Mouse (Mus musculus) CH12.LX (cell line): ENCODE results near the gene Zfp282. TPM values are rescaled to one million over a fixed set of nuclear protein-coding genes. Genes with fewer than 3 reads are reported as not detected.

Experiments
- DNase-seq: peaks from one replicate; pipeline ENCODE4 v3.0.0-alpha.2; 2013; ENCODE audit errors: extremely low read depth
- H3K27ac ChIP-seq: 2 replicates; pipeline ENCODE4 v1.5.1; 2012; ENCODE audit warnings: low read depth, mild to moderate bottlenecking, control low read depth, moderate library complexity; ENCODE audit not compliant: insufficient read depth
- H3K27me3 ChIP-seq: replicated peaks from 2 replicates; pipeline ENCODE3; 2012; ENCODE audit warnings: inconsistent platforms
- H3K36me3 ChIP-seq, 2 experiments: replicated peaks in 1 of 2; 2 replicates each; pipeline versions ENCODE3 to v1.6.1; 2012; ENCODE audit warnings: inconsistent platforms in 1 of 2, low read length in 1 of 2, mild to moderate bottlenecking in 1 of 2, mixed read lengths in 1 of 2, moderate library complexity in 1 of 2; ENCODE audit not compliant: control insufficient read depth in 1 of 2, insufficient read depth in 1 of 2
- H3K4me1 ChIP-seq, 2 experiments: 2 replicates each; pipeline ENCODE4 v1.6.1; 2012; ENCODE audit warnings: inconsistent platforms in 1 of 2, moderate library complexity in 1 of 2; ENCODE audit not compliant: insufficient read depth in 2 of 2, control insufficient read depth in 1 of 2
- H3K4me2 ChIP-seq: 2 replicates; pipeline ENCODE4 v1.6.1; 2012; ENCODE audit warnings: low read depth, mild to moderate bottlenecking, control low read depth; ENCODE audit not compliant: poor library complexity, insufficient read depth, severe bottlenecking
- H3K4me3 ChIP-seq, 3 experiments: fragments of 150-350 bp in 1 of 3; sonication (generic) in 1 of 3; replicated peaks in 1 of 3; 2 replicates each; pipeline versions ENCODE3 to v1.5.1; 2011 to 2012; ENCODE audit warnings: low read depth in 2 of 3, low read length in 2 of 3, mild to moderate bottlenecking in 2 of 3, moderate library complexity in 2 of 3, control low read depth in 1 of 3, improper control_type of control experiment in 1 of 3, inconsistent platforms in 1 of 3, mixed read lengths in 1 of 3; ENCODE audit not compliant: poor library complexity in 1 of 3
- H3K79me2 ChIP-seq: replicated peaks from 2 replicates; pipeline ENCODE4 v1.6.1; 2012; ENCODE audit warnings: mild to moderate bottlenecking, moderate library complexity; ENCODE audit not compliant: control insufficient read depth, poor library complexity, insufficient read depth, severe bottlenecking; ENCODE audit errors: extremely low read depth
- H3K9ac ChIP-seq: 2 replicates; pipeline ENCODE4 v1.6.1; 2012; ENCODE audit warnings: low read depth, mild to moderate bottlenecking, control low read depth, moderate library complexity; ENCODE audit not compliant: insufficient read depth
- H3K9me3 ChIP-seq: replicated peaks from 2 replicates; pipeline ENCODE3; 2012; ENCODE audit warnings: low read length, inconsistent platforms, mixed read lengths
- BHLHE40 ChIP-seq: IDR thresholded peaks from 2 replicates; pipeline ENCODE4 v1.6.1; 2011; ENCODE audit warnings: mild to moderate bottlenecking, low read depth, low read length, improper control_type of control experiment
- CHD1 ChIP-seq: IDR thresholded peaks from 2 replicates; pipeline ENCODE4 v1.6.1; 2012; ENCODE audit warnings: low read depth, low read length, improper control_type of control experiment, inconsistent platforms
- CTCF ChIP-seq, 2 experiments: IDR thresholded peaks in 1 of 2; conservative IDR thresholded peaks in 1 of 2; 2 replicates each; pipeline ENCODE4 v1.5.1; 2011 to 2012; ENCODE audit warnings: low read depth in 2 of 2, low read length in 2 of 2, improper control_type of control experiment in 1 of 2, inconsistent platforms in 1 of 2, mild to moderate bottlenecking in 1 of 2, moderate library complexity in 1 of 2
- E2F4 ChIP-seq: IDR thresholded peaks from 2 replicates; pipeline ENCODE4 v1.6.1; 2011; ENCODE audit warnings: low read depth, low read length, improper control_type of control experiment; ENCODE audit not compliant: insufficient replicate concordance
- ELF1 ChIP-seq: IDR thresholded peaks from 2 replicates; pipeline ENCODE4 v1.6.1; 2014; ENCODE audit warnings: low read depth, mild to moderate bottlenecking, inconsistent platforms, low read length, improper control_type of control experiment
- EP300 ChIP-seq: IDR thresholded peaks from 2 replicates; pipeline ENCODE4 v1.6.1; 2011; ENCODE audit warnings: low read length, improper control_type of control experiment
- ETS1 ChIP-seq: conservative IDR thresholded peaks from 2 replicates; pipeline ENCODE4 v1.6.1; 2012; ENCODE audit warnings: low read depth, mild to moderate bottlenecking, inconsistent platforms, low read length, improper control_type of control experiment, moderate library complexity
- JUN ChIP-seq: IDR thresholded peaks from 2 replicates; pipeline ENCODE4 v1.6.1; 2011; ENCODE audit warnings: low read depth, mild to moderate bottlenecking, low read length, improper control_type of control experiment, moderate library complexity; ENCODE audit not compliant: insufficient read depth
- JUND ChIP-seq: conservative IDR thresholded peaks from 2 replicates; pipeline ENCODE4 v1.6.1; 2011; ENCODE audit warnings: low read depth, low read length, improper control_type of control experiment
- KAT2A ChIP-seq: IDR thresholded peaks from 2 replicates; pipeline ENCODE4 v1.6.1; 2012; ENCODE audit warnings: low read length, improper control_type of control experiment, inconsistent platforms; ENCODE audit not compliant: insufficient replicate concordance
- MAFK ChIP-seq: IDR thresholded peaks from 2 replicates; pipeline ENCODE4 v1.6.1; 2011; ENCODE audit warnings: low read length, improper control_type of control experiment; ENCODE audit not compliant: insufficient replicate concordance
- MAZ ChIP-seq: IDR thresholded peaks from 2 replicates; pipeline ENCODE4 v1.6.1; 2012; ENCODE audit warnings: low read depth, mild to moderate bottlenecking, inconsistent platforms, low read length, improper control_type of control experiment, moderate library complexity
- MXI1 ChIP-seq: IDR thresholded peaks from 2 replicates; pipeline ENCODE4 v1.6.1; 2011; ENCODE audit warnings: mild to moderate bottlenecking, low read depth, low read length, improper control_type of control experiment
- MYC ChIP-seq: IDR thresholded peaks from 2 replicates; pipeline ENCODE4 v1.6.1; 2011; ENCODE audit warnings: low read depth, mild to moderate bottlenecking, improper control_type of control experiment, low read length
- NELFE ChIP-seq: IDR thresholded peaks from 2 replicates; pipeline ENCODE4 v1.6.1; 2011; ENCODE audit warnings: low read depth, low read length, improper control_type of control experiment
- PAX5 ChIP-seq: IDR thresholded peaks from 2 replicates; pipeline ENCODE4 v1.6.1; 2012; ENCODE audit warnings: low read length, inconsistent platforms, mixed read lengths
- POLR2A ChIP-seq: IDR thresholded peaks from 2 replicates; pipeline ENCODE4 v1.6.1; 2011; ENCODE audit warnings: low read depth, mild to moderate bottlenecking, improper control_type of control experiment, low read length
- POLR2AphosphoS2 ChIP-seq: IDR thresholded peaks from 2 replicates; pipeline ENCODE4 v1.6.1; 2011; ENCODE audit warnings: low read depth, low read length, improper control_type of control experiment
- RCOR1 ChIP-seq: conservative IDR thresholded peaks from 2 replicates; pipeline ENCODE4 v1.6.1; 2012; ENCODE audit warnings: low read depth, mild to moderate bottlenecking, inconsistent platforms, low read length, improper control_type of control experiment
- SIN3A ChIP-seq: IDR thresholded peaks from 2 replicates; pipeline ENCODE4 v1.6.1; 2012; ENCODE audit warnings: low read length, improper control_type of control experiment, inconsistent platforms
- TBP ChIP-seq: conservative IDR thresholded peaks from 2 replicates; pipeline ENCODE4 v1.6.1; 2011; ENCODE audit warnings: low read depth, low read length, improper control_type of control experiment
- TCF12 ChIP-seq: IDR thresholded peaks from 2 replicates; pipeline ENCODE4 v1.6.1; 2014; ENCODE audit warnings: low read depth, mild to moderate bottlenecking, inconsistent platforms, low read length, improper control_type of control experiment
- USF1 ChIP-seq: IDR thresholded peaks from 2 replicates; pipeline ENCODE4 v1.6.1; 2014; ENCODE audit warnings: low read depth, mild to moderate bottlenecking, inconsistent platforms, low read length, improper control_type of control experiment
- USF2 ChIP-seq: conservative IDR thresholded peaks from 2 replicates; pipeline ENCODE4 v1.6.1; 2011; ENCODE audit warnings: low read depth, low read length, improper control_type of control experiment
- ZC3H11A ChIP-seq: IDR thresholded peaks from 2 replicates; pipeline ENCODE4 v1.6.1; 2012; ENCODE audit warnings: low read depth, mild to moderate bottlenecking, inconsistent platforms, low read length, improper control_type of control experiment
- ZKSCAN1 ChIP-seq: IDR thresholded peaks from 2 replicates; pipeline ENCODE4 v1.6.1; 2012; ENCODE audit warnings: low read depth, inconsistent platforms, low read length, improper control_type of control experiment, borderline replicate concordance
- ZMIZ1 ChIP-seq: IDR thresholded peaks from 2 replicates; pipeline ENCODE4 v1.6.1; 2012; ENCODE audit warnings: low read depth, mild to moderate bottlenecking, inconsistent platforms, low read length, improper control_type of control experiment
- ZNF384 ChIP-seq: IDR thresholded peaks from 2 replicates; pipeline ENCODE4 v1.6.1; 2012; ENCODE audit warnings: low read depth, low read length, improper control_type of control experiment, inconsistent platforms
- dilution Hi-C: fragments of 300-500 bp; cut with MboI; formaldehyde crosslinking; loops from 2 replicates; pipeline ENCODE4 v1.14.3; 2020; ENCODE audit warnings: low sequenced_read_pairs; ENCODE audit not compliant: extremely low pct_unique_long_range_greater_than_20kb, extremely low pct_ligation_motif_present
- in situ Hi-C: fragments of 300-500 bp; cut with MboI; formaldehyde crosslinking; loops from 3 replicates; pipeline ENCODE4 v1.14.3; 2019; ENCODE audit warnings: low sequenced_read_pairs, low pct_ligation_motif_present, low pct_unique_long_range_greater_than_20kb, mixed read lengths
- polyA plus RNA-seq: library from polyadenylated mRNA; unstranded; fragments of >175 nt; gene quantifications from 2 replicates; pipeline ENCODE4 v1.2.1, GENCODE M21; 2012; ENCODE audit warnings: low read depth; ENCODE audit not compliant: insufficient read length
- total RNA-seq, 2 experiments: library from RNA; depleted of rRNA; stranded (reverse); fragments of 300-350 nt in 1 of 2; fragments of >200 nt in 1 of 2; gene quantifications; 2 replicates each; pipeline ENCODE4 v1.2.3; 2012 to 2014

Zfp282 gene
- total and polyA plus RNA-seq, 3 experiments = 10.9 to 15.0 (median 14.7) TPM

DNA sequence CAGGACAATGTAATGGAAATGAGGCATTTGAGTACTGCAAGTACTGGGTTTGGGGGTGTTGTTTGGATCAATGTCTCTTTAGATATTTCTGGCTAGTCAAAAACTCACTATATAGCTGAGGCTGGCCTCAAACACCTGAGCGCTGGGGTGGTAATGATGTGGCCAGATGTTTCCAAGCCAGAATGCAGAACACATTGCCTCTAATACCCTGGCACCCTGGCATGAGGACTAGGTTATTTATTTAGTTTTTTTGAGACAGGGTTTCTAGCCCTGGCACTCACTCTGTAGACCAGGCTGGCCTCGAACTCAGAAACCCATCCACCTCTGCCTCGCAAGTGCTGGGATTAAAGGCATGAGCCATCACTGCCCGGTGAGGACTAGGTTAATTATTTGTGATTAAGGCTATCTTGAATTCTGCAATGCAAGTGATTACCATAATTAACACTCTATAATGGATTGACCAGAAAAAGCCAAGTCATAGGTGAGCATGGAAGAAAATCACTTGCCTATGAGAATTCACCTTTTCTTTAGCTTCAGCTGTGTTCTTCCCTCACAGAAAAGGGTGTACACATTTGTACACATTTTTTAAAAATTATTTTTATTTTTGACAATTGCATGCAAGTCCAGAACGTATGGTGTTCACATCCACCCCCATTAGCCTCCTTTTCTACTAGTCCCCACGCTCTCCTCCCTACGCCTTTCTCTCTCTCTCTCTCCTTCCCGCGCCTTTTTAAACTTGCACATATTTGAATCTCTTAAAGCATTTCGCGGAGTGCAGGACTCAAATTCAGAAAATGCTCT is 42.8 kb downstream of the Zfp282 start:
- Histone ChIP-seq H3K4me1 (peaks cover 3 to 30% of the 10 kb centered on the region in 2 experiments; a peak in 3 of 4 replicates), H3K9ac (peak overlapping the region; percentile 100), H3K79me2 (peaks cover 28% of the 10 kb centered on the region), H3K4me2 (peak overlapping the region; percentile 85), H3K9me3 (no peaks in the 10 kb centered on the region), H3K4me3 (peak overlapping the region; percentile 74 to 100 (median 88)), H3K36me3 (no peaks in the 10 kb centered on the region), H3K27ac (peak overlapping the region; percentile 97; the same call in 1 of the 2 replicates), H3K27me3 (no peaks in the 10 kb centered on the region)
- in situ Hi-C loops = no loop called here
- TF ChIP-seq TBP (peak; percentile 43), E2F4 (no peak), ETS1 (no peak), CTCF (conservative IDR thresholded peaks at IDR 0.05 in 1 of 2, IDR thresholded peaks at IDR 0.05 in 1 of 2; ENCODE audit: low read depth in 2 of 2, low read length in 2 of 2) (no peak)
- DNase-seq = no peak
- dilution Hi-C loops = no loop called here

DNA sequence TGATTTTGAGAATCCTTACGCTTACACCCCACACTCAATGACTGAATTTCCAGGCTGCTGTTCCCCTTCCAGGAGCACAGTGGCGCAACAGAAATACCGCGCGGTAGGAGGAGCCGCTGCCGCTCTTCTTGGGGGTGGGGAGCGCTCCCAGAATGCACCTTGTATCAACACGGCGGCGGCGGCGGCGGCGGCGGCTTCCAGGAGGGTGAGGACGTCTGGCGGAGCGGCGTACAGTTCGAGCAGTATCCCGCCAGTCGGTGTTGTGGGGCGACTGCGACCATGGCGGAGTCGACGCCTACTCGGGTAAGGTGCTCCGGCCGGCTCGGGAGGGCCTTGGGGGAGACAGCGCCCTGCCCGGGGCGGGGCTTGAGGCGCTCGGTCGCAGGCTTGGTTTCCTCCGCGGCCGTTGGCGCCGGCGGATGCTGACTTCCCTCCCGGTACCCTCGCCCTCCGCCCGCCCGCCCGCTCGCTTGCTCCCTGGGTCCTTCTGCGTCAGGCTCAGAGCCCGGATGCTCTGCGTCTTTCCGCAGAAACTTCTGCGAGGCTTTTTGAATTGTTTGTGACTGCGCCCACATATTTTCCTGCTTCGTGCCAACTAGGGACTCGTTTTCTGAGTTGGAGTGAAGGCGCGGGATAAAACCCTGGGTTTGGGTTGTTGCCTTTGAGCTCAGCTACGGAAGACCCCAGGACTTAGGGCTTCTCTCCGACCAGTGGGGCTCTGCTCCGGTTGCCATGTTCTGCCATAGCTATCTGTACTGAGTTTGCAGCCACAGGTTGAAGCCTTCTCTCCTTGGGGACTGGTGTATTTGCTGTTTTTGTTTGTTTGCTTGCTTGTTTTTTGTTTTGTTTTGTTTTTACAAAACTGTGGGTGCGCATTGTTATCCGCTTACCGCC is 43.7 kb downstream of the Zfp282 start, which contains the start of gene Zfp212:
TSS of gene Zfp212 (plus strand) at position 30 of the 894 bp plus-strand sequence.
- peak within 1 kb of the TSS; percentile 91 for H3K4me2 ChIP-seq
- H3K4me1 ChIP-seq = peaks cover 3 to 32% of the 10 kb centered on the region in 2 experiments; a peak in 3 of 4 replicates
- peak within 1 kb of the TSS; percentile 97 for H3K27ac ChIP-seq
- in situ Hi-C loops (no loop called here), dilution Hi-C loops (no loop called here)
- peak within 1 kb of the TSS; percentile 74 to 100 (median 88) for H3K4me3 ChIP-seq
- H3K27me3 ChIP-seq = no peaks in the 10 kb centered on the region
- no peaks in the 10 kb centered on the region for H3K9me3 ChIP-seq
- H3K9ac ChIP-seq = peak within 1 kb of the TSS; percentile 100
- peaks cover 0 to 2% of the 10 kb centered on the region in 2 experiments for H3K36me3 ChIP-seq
- peaks cover 30% of the 10 kb centered on the region for H3K79me2 ChIP-seq
- peak; percentile 88 for DNase-seq
- TF ChIP-seq USF1 = no peak
- TF ChIP-seq ZC3H11A = no peak
- no peak for TF ChIP-seq RCOR1
- no peak for TF ChIP-seq MAFK
- peak; percentile 52 for TF ChIP-seq ELF1
- TF ChIP-seq ZNF384 = no peak
- TF ChIP-seq CHD1 = no peak
- TF ChIP-seq JUND = no peak
- TF ChIP-seq MAZ = peak; percentile 51; the same call in 1 of the 2 replicates
- no peak for TF ChIP-seq MYC
- no peak for TF ChIP-seq PAX5
- peak; percentile 50; the same call in 1 of the 2 replicates for TF ChIP-seq KAT2A
- TF ChIP-seq JUN = no peak
- no peak for TF ChIP-seq USF2
- TF ChIP-seq CTCF (conservative IDR thresholded peaks at IDR 0.05 in 1 of 2, IDR thresholded peaks at IDR 0.05 in 1 of 2; ENCODE audit: low read depth in 2 of 2, low read length in 2 of 2) = peak in 1 of 2 experiments; percentile 71; a peak in 2 of 4 replicates
- peak; percentile 60; the same call in 1 of the 2 replicates for TF ChIP-seq TCF12
- TF ChIP-seq BHLHE40 = no peak
- no peak for TF ChIP-seq ZMIZ1
- TF ChIP-seq ZKSCAN1 = no peak
- no peak for TF ChIP-seq POLR2AphosphoS2
- TF ChIP-seq EP300 = no peak
- TF ChIP-seq E2F4 = no peak
- TF ChIP-seq SIN3A = peak; percentile 70
- TF ChIP-seq POLR2A = peak; percentile 70
- peak; percentile 61 for TF ChIP-seq NELFE
- TF ChIP-seq MXI1 = peak; percentile 55; the same call in 1 of the 2 replicates
- 0 out of 2 replicates have a peak, but pooled peaks have one; percentile 32 for TF ChIP-seq TBP
